Mouse (Mus musculus) kidney, embryonic 14.5 days (tissue): ENCODE results near the gene Cnih4. TPM values are rescaled to one million over a fixed set of nuclear protein-coding genes. Genes with fewer than 3 reads are reported as not detected.

ENCODE experiments used
- polyA plus RNA-seq: library from polyadenylated mRNA; unstranded; fragments of >200 nt; fragmentation: Nextera tagmentation; extraction: Ambion mirVana; gene quantifications from 2 replicates; pipeline ENCODE4 v1.2.1, GENCODE M21; 2014

Gene Cnih4
- polyA plus RNA-seq, 1 experiment from 2014 or later = 127 TPM

Other genes with a start within 250 kb of the Cnih4 start
- gene Pycr2, start 240.4 kb upstream of the Cnih4 start, polyA plus RNA-seq = 93.9 and 103 TPM in 2 replicates
- 0.51 and 0.54 TPM in 2 replicates for gene Lefty1, start 209.7 kb upstream of the Cnih4 start, polyA plus RNA-seq
- 4.0 and 7.5 TPM in 2 replicates for gene Tmem63a, start 202.3 kb upstream of the Cnih4 start, polyA plus RNA-seq
- gene Ephx1, start 123.8 kb upstream of the Cnih4 start, polyA plus RNA-seq = 2.8 and 3.8 TPM in 2 replicates
- not detected in 2 replicates for gene 9130409I23Rik, start 93.5 kb upstream of the Cnih4 start, polyA plus RNA-seq
- gene Nvl, start 489 bp upstream of the Cnih4 start, polyA plus RNA-seq = 37.7 and 41.1 TPM in 2 replicates
- gene Wdr26, start 67.3 kb downstream of the Cnih4 start, polyA plus RNA-seq = 54.5 and 55.9 TPM in 2 replicates
- gene Cnih3, start 207.9 kb downstream of the Cnih4 start, polyA plus RNA-seq = 0.13 TPM in 1 of 2 replicates, not detected in the other